Mouse (Mus musculus) forebrain, embryonic 11.5 days (tissue): Measurements from ENCODE around the gene Hspb2. TPM values are rescaled to one million over a fixed set of nuclear protein-coding genes. Genes with fewer than 3 reads are reported as not detected.

Source experiments
- ATAC-seq: fragments of 200-750 bp; cut with Nextera tagmentation; replicated peaks from 2 replicates; pipeline ENCODE4 v1.8.0; 2017; ENCODE audit warnings: moderate TSS enrichment; ENCODE audit not compliant: low FRiP score
- DNase-seq: peaks from one replicate; pipeline ENCODE4 v3.0.0-alpha.2; 2017; ENCODE audit warnings: low spot score
- H3K27ac ChIP-seq: fragments of 300-500 bp; sonication (generic); 2 replicates; pipeline ENCODE4 v1.5.1; 2014; ENCODE audit warnings: low read depth, low read length
- H3K27me3 ChIP-seq: fragments of 300-500 bp; sonication (generic); 2 replicates; pipeline ENCODE4 v1.6.1; 2014; ENCODE audit warnings: mild to moderate bottlenecking, low read length, mixed read lengths; ENCODE audit not compliant: control insufficient read depth, insufficient read depth
- H3K36me3 ChIP-seq: fragments of 300-500 bp; sonication (generic); 2 replicates; pipeline ENCODE4 v1.6.1; 2014; ENCODE audit warnings: mild to moderate bottlenecking, low read length, moderate library complexity, mixed read lengths; ENCODE audit not compliant: control insufficient read depth, insufficient read depth
- H3K4me1 ChIP-seq: fragments of 300-500 bp; sonication (generic); replicated peaks from 2 replicates; pipeline ENCODE4 v1.6.1; 2014; ENCODE audit warnings: low read length, mixed read lengths; ENCODE audit not compliant: control insufficient read depth, insufficient read depth
- H3K4me2 ChIP-seq: fragments of 300-500 bp; sonication (generic); 2 replicates; pipeline ENCODE4 v1.6.1; 2014; ENCODE audit warnings: low read depth, mild to moderate bottlenecking, low read length, moderate library complexity, mixed read lengths; ENCODE audit not compliant: severe bottlenecking
- H3K4me3 ChIP-seq: fragments of 300-500 bp; sonication (generic); 2 replicates; pipeline ENCODE4 v1.5.1; 2014; ENCODE audit warnings: low read depth, low read length
- H3K9ac ChIP-seq: fragments of 300-500 bp; sonication (generic); 2 replicates; pipeline ENCODE4 v1.6.1; 2014; ENCODE audit warnings: low read length
- H3K9me3 ChIP-seq: fragments of 300-500 bp; sonication (generic); 2 replicates; pipeline ENCODE4 v1.6.1; 2016; ENCODE audit warnings: low read length, mixed read lengths; ENCODE audit not compliant: control insufficient read depth
- WGBS: fragments of 180-500 bp; shearing (Covaris S2); extraction: QIAGEN DNeasy Blood & Tissue Kit; methylation state at CpG from one replicate; pipeline ENCODE4 v1.1.7; 2014; 5-methylcytosine and 5-hydroxymethylcytosine counted together
- polyA plus RNA-seq: library from polyadenylated mRNA; unstranded; fragments of >200 nt; fragmentation: Nextera tagmentation; extraction: Ambion mirVana; gene quantifications from 2 replicates; pipeline ENCODE4 v1.2.1, GENCODE M21; 2014

Gene Hspb2
- 0.73 TPM in 1 of 2 replicates, not detected in the other for polyA plus RNA-seq

GRCm38 (mm10) chr9:50752054-50752602, at the start of gene Hspb2:
Gene Hspb2 (minus strand): TSS chr9:50752354.
- Histone ChIP-seq H3K4me1 (no peaks in the 10 kb centered on the region), H3K4me2 (no peak within 1 kb of the TSS), H3K36me3 (no peaks in the 10 kb centered on the region), H3K27ac (no peak within 1 kb of the TSS), H3K27me3 (no peaks in the 10 kb centered on the region), H3K9me3 (no peaks in the 10 kb centered on the region), H3K9ac (no peak within 1 kb of the TSS), H3K4me3 (no peak within 1 kb of the TSS)
- 71% methylated on average over 14 of the region's 14 CpGs for WGBS
- no peak for DNase-seq
- no peak for ATAC-seq

DNA sequence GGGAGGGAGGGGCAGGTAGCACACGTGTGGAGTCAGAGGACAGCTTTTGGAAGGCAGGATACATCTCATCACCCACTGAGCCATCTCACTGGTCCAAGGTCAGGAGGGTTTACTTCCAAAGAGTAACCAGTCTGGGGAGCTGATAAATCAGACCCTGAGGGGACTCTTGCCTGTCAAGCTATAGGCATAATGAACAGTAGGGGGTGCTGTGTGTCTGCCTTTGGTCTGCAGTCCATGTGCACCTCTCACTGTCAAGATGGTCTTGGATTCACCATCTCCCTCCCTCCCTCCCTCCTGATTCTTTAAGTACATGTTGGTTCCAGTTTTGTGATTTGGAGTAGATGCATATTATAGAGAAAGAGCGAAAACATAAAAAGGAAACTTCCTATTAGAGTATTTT, 48.8 kb upstream of the Hspb2 start:
- H3K9ac ChIP-seq, result no peak overlapping the region
- H3K4me1 ChIP-seq, result no peaks in the 10 kb centered on the region
- H3K4me3 ChIP-seq, result no peak overlapping the region
- no peak overlapping the region for H3K27ac ChIP-seq
- H3K36me3 ChIP-seq, result no peaks in the 10 kb centered on the region; the same call in 1 of the 2 replicates
- ATAC-seq, result no peak
- WGBS, result 76% methylated on average over 2 of the region's 2 CpGs
- no peak for DNase-seq
- no peaks in the 10 kb centered on the region for H3K27me3 ChIP-seq
- H3K4me2 ChIP-seq, result no peak overlapping the region
- H3K9me3 ChIP-seq, result no peaks in the 10 kb centered on the region

DNA sequence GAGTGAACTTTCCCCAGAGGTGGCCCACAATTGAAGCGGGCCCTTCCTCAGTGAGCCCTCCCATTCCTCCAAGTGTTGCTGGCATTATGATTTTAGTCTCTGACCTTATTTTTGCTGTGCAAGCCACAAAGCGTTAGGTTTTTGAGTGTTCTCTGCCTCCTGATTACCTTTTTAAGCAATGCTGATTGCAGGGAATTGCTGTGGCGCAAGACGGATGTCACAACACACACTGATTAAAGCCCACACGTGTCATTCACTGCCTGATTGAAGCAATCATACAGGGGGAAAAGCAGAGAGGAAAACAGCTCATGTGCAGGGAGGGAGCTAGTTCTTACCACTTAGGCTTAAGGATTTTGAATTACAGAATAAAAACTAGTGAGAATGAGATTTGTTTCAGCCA, 46.2 kb upstream of the Hspb2 start:
- no peak overlapping the region for H3K9ac ChIP-seq
- no peak overlapping the region for H3K4me3 ChIP-seq
- no peaks in the 10 kb centered on the region; the same call in 1 of the 2 replicates for H3K36me3 ChIP-seq
- ATAC-seq (no peak), DNase-seq (no peak)
- H3K4me2 ChIP-seq, result no peak overlapping the region
- 86% methylated on average over 5 of the region's 5 CpGs for WGBS
- H3K4me1 ChIP-seq, result no peaks in the 10 kb centered on the region
- no peaks in the 10 kb centered on the region for H3K27me3 ChIP-seq
- H3K9me3 ChIP-seq, result no peaks in the 10 kb centered on the region
- no peak overlapping the region for H3K27ac ChIP-seq

- ATAC-seq, result no peak
- H3K27ac ChIP-seq, result no peak overlapping the region
- no peaks in the 10 kb centered on the region; the same call in 1 of the 2 replicates for H3K36me3 ChIP-seq
- WGBS, result 92% methylated on average over 7 of the region's 7 CpGs
- no peak overlapping the region for H3K9ac ChIP-seq
- no peak for DNase-seq
- no peak overlapping the region for H3K4me2 ChIP-seq
- no peak overlapping the region for H3K4me3 ChIP-seq
- no peaks in the 10 kb centered on the region for H3K27me3 ChIP-seq
- H3K9me3 ChIP-seq, result no peaks in the 10 kb centered on the region
- H3K4me1 ChIP-seq, result no peaks in the 10 kb centered on the region
Observed at GRCm38 (mm10) chr9:50797641-50798040, 45.5 kb upstream of the Hspb2 start.

DNA sequence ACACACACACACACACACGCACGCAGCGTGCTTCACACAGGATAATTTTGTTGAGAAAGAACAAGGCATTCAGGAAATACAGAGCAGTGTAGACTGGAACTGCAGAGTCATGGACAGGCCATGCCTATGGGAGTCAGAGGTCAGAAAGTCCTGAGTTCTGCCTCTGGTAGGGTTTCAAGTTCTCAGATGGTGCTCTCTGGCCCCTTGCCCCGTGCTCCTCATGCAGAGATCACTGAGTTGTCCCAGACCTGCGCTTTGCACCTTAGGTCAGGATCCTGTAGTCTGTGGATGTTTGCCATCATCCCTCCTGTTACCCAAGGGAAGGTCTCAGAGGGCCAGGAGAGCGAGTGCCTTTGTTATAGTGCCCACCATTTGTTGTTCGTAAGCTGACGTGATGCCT, 44.6 kb upstream of the Hspb2 start:
- Histone ChIP-seq H3K36me3 (no peaks in the 10 kb centered on the region), H3K4me2 (no peak overlapping the region), H3K9me3 (no peaks in the 10 kb centered on the region), H3K27ac (no peak overlapping the region), H3K4me1 (no peaks in the 10 kb centered on the region), H3K4me3 (no peak overlapping the region), H3K27me3 (no peaks in the 10 kb centered on the region), H3K9ac (no peak overlapping the region)
- no peak for DNase-seq
- WGBS, result 94% methylated on average over 8 of the region's 8 CpGs
- no peak for ATAC-seq

DNA sequence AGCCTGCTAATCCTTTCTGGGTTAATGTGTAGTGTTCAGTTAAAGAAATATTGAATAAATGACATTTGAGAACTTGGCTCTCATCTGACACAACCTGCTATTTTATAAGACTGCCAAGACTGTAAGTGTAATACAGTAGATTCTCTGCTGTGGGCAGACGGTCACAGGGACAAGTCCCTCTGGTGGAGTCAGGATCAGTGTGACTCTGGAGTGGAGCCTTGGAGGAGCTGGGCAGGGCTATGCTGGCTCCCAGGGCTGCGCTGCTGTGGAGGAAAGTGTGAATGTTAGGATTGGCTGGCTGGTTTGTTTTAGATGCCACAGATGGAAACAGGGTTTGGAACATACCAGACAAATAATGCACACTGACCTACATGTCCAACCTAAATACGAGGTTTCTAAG, 43.1 kb upstream of the Hspb2 start:
- H3K4me2 ChIP-seq, result no peak overlapping the region
- no peaks in the 10 kb centered on the region; the same call in 1 of the 2 replicates for H3K36me3 ChIP-seq
- H3K27me3 ChIP-seq, result no peaks in the 10 kb centered on the region
- H3K27ac ChIP-seq, result no peak overlapping the region
- no peaks in the 10 kb centered on the region for H3K4me1 ChIP-seq
- WGBS, result 90% methylated on average over 3 of the region's 3 CpGs
- DNase-seq (no peak), ATAC-seq (no peak)
- H3K4me3 ChIP-seq, result no peak overlapping the region
- H3K9ac ChIP-seq, result no peak overlapping the region
- H3K9me3 ChIP-seq, result no peaks in the 10 kb centered on the region

DNA sequence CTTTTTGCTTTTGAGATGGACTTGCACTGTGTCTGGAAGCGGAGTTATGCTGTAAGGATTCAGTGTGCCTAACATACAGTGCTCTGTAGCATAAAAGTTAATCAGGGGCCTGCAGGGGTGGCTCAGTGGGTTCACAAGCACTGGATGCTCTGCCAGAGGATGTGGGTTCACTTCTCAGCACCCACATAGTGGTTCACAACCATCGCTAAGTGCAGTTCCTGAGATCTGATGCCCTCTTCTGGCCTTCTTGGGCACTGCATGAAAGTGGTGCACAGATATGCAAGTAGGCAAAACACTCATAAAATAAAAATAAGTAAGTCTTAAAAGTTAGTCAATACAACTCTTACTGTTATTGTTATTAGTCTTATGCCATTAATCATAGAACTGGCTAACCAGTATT, 30.0 kb upstream of the Hspb2 start:
- Histone ChIP-seq H3K9me3 (no peaks in the 10 kb centered on the region), H3K4me3 (no peak overlapping the region), H3K4me2 (no peak overlapping the region), H3K4me1 (no peaks in the 10 kb centered on the region), H3K27me3 (no peaks in the 10 kb centered on the region), H3K36me3 (peaks cover 13% of the 10 kb centered on the region), H3K27ac (no peak overlapping the region), H3K9ac (no peak overlapping the region)
- peak; percentile 63 for DNase-seq
- WGBS, result 75% methylated on average over 2 of the region's 2 CpGs
- no peak for ATAC-seq

GRCm38 (mm10) chr9:50776162-50776760, 24.1 kb upstream of the Hspb2 start:
- Histone ChIP-seq H3K4me2 (peak overlapping the region; percentile 88), H3K9ac (peak overlapping the region; percentile 94), H3K36me3 (no peaks in the 10 kb centered on the region; the same call in 1 of the 2 replicates), H3K27me3 (no peaks in the 10 kb centered on the region), H3K4me3 (peak overlapping the region; percentile 91), H3K9me3 (no peaks in the 10 kb centered on the region), H3K4me1 (peaks cover 9% of the 10 kb centered on the region; the same call in 1 of the 2 replicates), H3K27ac (no peak overlapping the region)
- no peak for ATAC-seq
- 69% methylated on average over 11 of the region's 11 CpGs for WGBS
- no peak for DNase-seq

GRCm38 (mm10) chr9:50775662-50776126, 23.5 kb upstream of the Hspb2 start:
- no peak for DNase-seq
- ATAC-seq, result peak; percentile 76

More at GRCm38 (mm10) chr9:50775662-50776126, 23.5 kb upstream of the Hspb2 start:
- WGBS, result under 1% methylated on average over 30 of the region's 30 CpGs
- H3K36me3 ChIP-seq, result no peaks in the 10 kb centered on the region; the same call in 1 of the 2 replicates
- peak overlapping the region; percentile 94 for H3K9ac ChIP-seq
- H3K4me3 ChIP-seq, result peak overlapping the region; percentile 91
- peak overlapping the region; percentile 88 for H3K4me2 ChIP-seq
- H3K4me1 ChIP-seq, result peaks cover 9% of the 10 kb centered on the region; the same call in 1 of the 2 replicates
- peak overlapping the region; percentile 70; the same call in 1 of the 2 replicates for H3K27ac ChIP-seq
- H3K27me3 ChIP-seq, result no peaks in the 10 kb centered on the region
- no peaks in the 10 kb centered on the region for H3K9me3 ChIP-seq
